Mouse (Mus musculus) forebrain, embryonic 11.5 days (tissue): ENCODE measurements around the gene Selenoo. TPM values are rescaled to one million over a fixed set of nuclear protein-coding genes. Genes with fewer than 3 reads are reported as not detected.

Experiments
- ATAC-seq: fragments of 200-750 bp; cut with Nextera tagmentation; replicated peaks from 2 replicates; pipeline ENCODE4 v1.8.0; 2017; ENCODE audit warnings: moderate TSS enrichment; ENCODE audit not compliant: low FRiP score
- DNase-seq: peaks from one replicate; pipeline ENCODE4 v3.0.0-alpha.2; 2017; ENCODE audit warnings: low spot score
- H3K27ac ChIP-seq: fragments of 300-500 bp; sonication (generic); 2 replicates; pipeline ENCODE4 v1.5.1; 2014; ENCODE audit warnings: low read depth, low read length
- H3K27me3 ChIP-seq: fragments of 300-500 bp; sonication (generic); 2 replicates; pipeline ENCODE4 v1.6.1; 2014; ENCODE audit warnings: mild to moderate bottlenecking, low read length, mixed read lengths; ENCODE audit not compliant: control insufficient read depth, insufficient read depth
- H3K36me3 ChIP-seq: fragments of 300-500 bp; sonication (generic); 2 replicates; pipeline ENCODE4 v1.6.1; 2014; ENCODE audit warnings: mild to moderate bottlenecking, low read length, moderate library complexity, mixed read lengths; ENCODE audit not compliant: control insufficient read depth, insufficient read depth
- H3K4me1 ChIP-seq: fragments of 300-500 bp; sonication (generic); replicated peaks from 2 replicates; pipeline ENCODE4 v1.6.1; 2014; ENCODE audit warnings: low read length, mixed read lengths; ENCODE audit not compliant: control insufficient read depth, insufficient read depth
- H3K4me2 ChIP-seq: fragments of 300-500 bp; sonication (generic); 2 replicates; pipeline ENCODE4 v1.6.1; 2014; ENCODE audit warnings: low read depth, mild to moderate bottlenecking, low read length, moderate library complexity, mixed read lengths; ENCODE audit not compliant: severe bottlenecking
- H3K4me3 ChIP-seq: fragments of 300-500 bp; sonication (generic); 2 replicates; pipeline ENCODE4 v1.5.1; 2014; ENCODE audit warnings: low read depth, low read length
- H3K9ac ChIP-seq: fragments of 300-500 bp; sonication (generic); 2 replicates; pipeline ENCODE4 v1.6.1; 2014; ENCODE audit warnings: low read length
- H3K9me3 ChIP-seq: fragments of 300-500 bp; sonication (generic); 2 replicates; pipeline ENCODE4 v1.6.1; 2016; ENCODE audit warnings: low read length, mixed read lengths; ENCODE audit not compliant: control insufficient read depth
- WGBS: fragments of 180-500 bp; shearing (Covaris S2); extraction: QIAGEN DNeasy Blood & Tissue Kit; methylation state at CpG from one replicate; pipeline ENCODE4 v1.1.7; 2014; 5-methylcytosine and 5-hydroxymethylcytosine counted together
- polyA plus RNA-seq: library from polyadenylated mRNA; unstranded; fragments of >200 nt; fragmentation: Nextera tagmentation; extraction: Ambion mirVana; gene quantifications from 2 replicates; pipeline ENCODE4 v1.2.1, GENCODE M21; 2014

The Selenoo gene
- polyA plus RNA-seq, 1 experiment from 2014 or later: 22.6 TPM

- 14% methylated on average over 16 of the region's 16 CpGs for WGBS
Measured at GRCm38 (mm10) chr15:89147024-89147423, 58.1 kb downstream of the Selenoo start.

GRCm38 (mm10) chr15:89147456-89147855 is 58.6 kb downstream of the Selenoo start:
- H3K4me1 ChIP-seq: peaks cover 31% of the 10 kb centered on the region
- no peak for ATAC-seq
- DNase-seq: no peak

More at GRCm38 (mm10) chr15:89147024-89147423, 58.1 kb downstream of the Selenoo start:
- Histone ChIP-seq H3K4me2 (peak overlapping the region; percentile 90), H3K9me3 (no peaks in the 10 kb centered on the region), H3K27ac (no peak overlapping the region), H3K36me3 (no peaks in the 10 kb centered on the region), H3K4me3 (peak overlapping the region; percentile 27), H3K4me1 (peaks cover 27% of the 10 kb centered on the region), H3K27me3 (no peaks in the 10 kb centered on the region), H3K9ac (peak overlapping the region; percentile 51)
- no peak for DNase-seq
- no peak for ATAC-seq

GRCm38 (mm10) chr15:89147895-89148294 is 59.0 kb downstream of the Selenoo start:
- H3K9ac ChIP-seq: peak overlapping the region; percentile 93
- H3K9me3 ChIP-seq: no peaks in the 10 kb centered on the region
- peak overlapping the region; percentile 61 for H3K4me3 ChIP-seq
- no peaks in the 10 kb centered on the region for H3K36me3 ChIP-seq
- H3K27me3 ChIP-seq: no peaks in the 10 kb centered on the region
- H3K4me1 ChIP-seq: peaks cover 32% of the 10 kb centered on the region
- ATAC-seq: no peak
- H3K27ac ChIP-seq: no peak overlapping the region
- peak overlapping the region; percentile 90 for H3K4me2 ChIP-seq
- DNase-seq: no peak
- WGBS: 45% methylated on average over 4 of the region's 4 CpGs

More at GRCm38 (mm10) chr15:89147456-89147855, 58.6 kb downstream of the Selenoo start:
- H3K4me2 ChIP-seq: peak overlapping the region; percentile 90
- H3K36me3 ChIP-seq: no peaks in the 10 kb centered on the region
- no peaks in the 10 kb centered on the region for H3K9me3 ChIP-seq
- peak overlapping the region; percentile 39 for H3K9ac ChIP-seq
- H3K27ac ChIP-seq: no peak overlapping the region
- H3K27me3 ChIP-seq: no peaks in the 10 kb centered on the region
- H3K4me3 ChIP-seq: peak overlapping the region; percentile 27
- 20% methylated on average over 10 of the region's 10 CpGs for WGBS

- H3K27me3 ChIP-seq: no peaks in the 10 kb centered on the region
- H3K9me3 ChIP-seq: no peaks in the 10 kb centered on the region
- no peaks in the 10 kb centered on the region for H3K36me3 ChIP-seq
- H3K27ac ChIP-seq: peak overlapping the region; percentile 84; the same call in 1 of the 2 replicates
- WGBS: 3% methylated on average over 25 of the region's 25 CpGs
- peak overlapping the region; percentile 61 for H3K4me3 ChIP-seq
- ATAC-seq: no peak; the same call in 1 of the 2 replicates
- peak overlapping the region; percentile 90 for H3K4me2 ChIP-seq
- peaks cover 32% of the 10 kb centered on the region for H3K4me1 ChIP-seq
- no peak for DNase-seq
- H3K9ac ChIP-seq: peak overlapping the region; percentile 93
Measured at GRCm38 (mm10) chr15:89148496-89149270, 59.8 kb downstream of the Selenoo start.

- H3K9ac ChIP-seq: peak within 1 kb of the TSS; percentile 93
- no peaks in the 10 kb centered on the region for H3K27me3 ChIP-seq
- H3K4me3 ChIP-seq: peak within 1 kb of the TSS; percentile 61
- peak within 1 kb of the TSS; percentile 90 for H3K4me2 ChIP-seq
- H3K9me3 ChIP-seq: no peaks in the 10 kb centered on the region
- H3K4me1 ChIP-seq: peaks cover 32% of the 10 kb centered on the region
- peak; percentile 63 for ATAC-seq
- under 1% methylated on average over 55 of the region's 61 CpGs for WGBS
- no peaks in the 10 kb centered on the region for H3K36me3 ChIP-seq
- H3K27ac ChIP-seq: peak within 1 kb of the TSS; percentile 84
- DNase-seq: peak; percentile 85
Measured at GRCm38 (mm10) chr15:89149271-89150040, 60.6 kb downstream of the Selenoo start, which contains the start of gene Mapk11. Gene Mapk11, minus strand, starts transcription at chr15:89149628.

Other genes starting within 250 kb of the Selenoo start
- gene Pim3, start 226.9 kb upstream of the Selenoo start, polyA plus RNA-seq: 42.0 and 42.7 TPM in 2 replicates
- gene Ttll8, start 134.7 kb upstream of the Selenoo start, polyA plus RNA-seq: 0.08 TPM in 1 of 2 replicates, not detected in the other
- 12.5 TPM in 2 replicates for gene Mlc1, start 110.1 kb upstream of the Selenoo start, polyA plus RNA-seq
- not detected in 2 replicates for gene Mov10l1, start 106.2 kb upstream of the Selenoo start, polyA plus RNA-seq
- gene Panx2, start 29.4 kb upstream of the Selenoo start, polyA plus RNA-seq: 0.71 and 0.83 TPM in 2 replicates
- gene Trabd, start 14.0 kb upstream of the Selenoo start, polyA plus RNA-seq: 55.8 and 61.0 TPM in 2 replicates
- gene Tubgcp6, start 34.0 kb downstream of the Selenoo start, polyA plus RNA-seq: 24.2 and 26.0 TPM in 2 replicates
- gene Hdac10, start 39.6 kb downstream of the Selenoo start, polyA plus RNA-seq: 14.2 and 16.2 TPM in 2 replicates
- 26.9 and 29.8 TPM in 2 replicates for gene Mapk12, start 51.6 kb downstream of the Selenoo start, polyA plus RNA-seq
- 43.2 and 47.6 TPM in 2 replicates for gene Mapk11, start 60.5 kb downstream of the Selenoo start, polyA plus RNA-seq
- gene Plxnb2, start 91.7 kb downstream of the Selenoo start, polyA plus RNA-seq: 162 and 176 TPM in 2 replicates
- gene Dennd6b, start 107.4 kb downstream of the Selenoo start, polyA plus RNA-seq: 26.7 and 27.5 TPM in 2 replicates
- gene Ppp6r2, start 122.5 kb downstream of the Selenoo start, polyA plus RNA-seq: 45.1 and 49.2 TPM in 2 replicates
- 76.5 and 87.8 TPM in 2 replicates for gene Sbf1, start 226.2 kb downstream of the Selenoo start, polyA plus RNA-seq
- gene Adm2, start 233.6 kb downstream of the Selenoo start, polyA plus RNA-seq: 0.15 TPM in 1 of 2 replicates, not detected in the other
- gene Miox, start 245.3 kb downstream of the Selenoo start, polyA plus RNA-seq: not detected in 2 replicates